Mouse (Mus musculus): ENCODE measurements at regions not wholly inside any gene's neighbourhood (a gene's known extent, or its start where the extent isn't known, plus 50 kb on each side); places are given as distances from the start of the nearest gene placed in this dataset.

GRCm38 (mm10) chr17:88388441-88388951 lies 52.0 kb upstream of the Foxn2 start:
- peak; percentile 80 for DNase-seq (ENCODE audit: low read depth)
- no peak for TF ChIP-seq CTCF (IDR thresholded peaks at IDR 0.05; ENCODE audit: borderline replicate concordance, extremely low read depth, insufficient read depth, insufficient read length)
- no peak for TF ChIP-seq POLR2A (IDR thresholded peaks at IDR 0.05; ENCODE audit: borderline replicate concordance, extremely low read depth, insufficient read depth, insufficient read length, poor library complexity, severe bottlenecking)

DNA sequence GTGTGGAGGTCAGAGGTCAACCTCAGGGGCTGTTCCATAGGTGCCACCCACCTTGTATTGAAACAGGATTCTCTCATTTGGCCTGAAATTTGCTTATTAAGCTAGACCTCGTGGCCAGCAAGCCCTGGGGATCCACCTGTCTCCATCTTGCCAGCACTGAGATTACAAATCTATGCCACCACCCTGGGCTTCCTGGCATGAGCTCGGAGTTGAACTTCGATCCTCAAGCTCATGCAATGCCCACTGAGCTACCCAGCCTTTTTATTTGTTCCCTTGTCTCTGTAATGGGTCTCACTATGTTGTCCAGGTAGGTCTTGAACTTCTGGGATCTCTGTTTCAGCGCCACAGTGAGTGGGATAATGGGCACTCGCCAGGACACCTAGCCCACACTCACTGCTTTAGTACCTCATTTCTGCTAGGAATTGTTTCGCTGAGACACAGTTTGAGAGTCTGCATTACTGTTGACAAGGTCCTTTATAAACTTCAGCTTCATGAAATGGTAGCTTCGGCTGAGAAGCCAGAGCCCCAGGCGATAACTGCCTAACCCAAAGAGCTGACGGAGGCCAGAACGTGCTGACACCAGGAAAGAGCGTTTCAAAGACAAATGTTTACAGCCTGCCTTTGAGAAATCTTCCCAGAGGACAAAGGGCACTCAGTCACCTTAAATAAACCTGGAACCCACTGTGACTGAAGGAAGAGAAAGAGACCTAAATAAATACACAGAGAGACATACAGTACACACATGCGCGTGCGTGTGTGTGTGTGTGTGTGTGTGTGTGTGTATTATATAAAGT lies 50.6 kb upstream of the Foxn2 start:
- peak; percentile 20 for DNase-seq (ENCODE audit: low read depth)
- TF ChIP-seq POLR2A (IDR thresholded peaks at IDR 0.05; ENCODE audit: borderline replicate concordance, extremely low read depth, insufficient read depth, insufficient read length, poor library complexity, severe bottlenecking): no peak
- no peak for TF ChIP-seq CTCF (IDR thresholded peaks at IDR 0.05; ENCODE audit: borderline replicate concordance, extremely low read depth, insufficient read depth, insufficient read length)
